ENCODE assay signal across 23 mouse cellular contexts in the genomic region with DNA sequence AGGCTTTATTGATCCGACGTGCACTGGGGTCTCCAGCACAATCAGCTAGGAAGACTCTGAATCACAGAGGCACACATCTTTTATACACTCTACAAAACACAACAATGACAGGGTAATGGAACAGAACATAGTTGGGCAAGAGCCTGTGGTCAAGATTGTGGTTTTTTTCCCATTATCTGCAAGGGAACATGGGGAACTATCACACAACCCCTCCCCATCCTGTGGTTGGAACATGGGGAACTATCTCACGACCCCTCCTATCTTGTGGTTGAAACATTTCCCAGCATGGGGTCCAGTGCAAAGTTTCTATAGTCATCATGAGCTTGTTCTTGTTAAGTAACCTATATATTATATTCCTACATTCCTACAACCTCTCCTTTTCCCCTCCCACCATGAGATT.
A peak's percentile ranks its signal among the peaks of the same experiment; 100 is the strongest.
DNase-seq lines count a peak whose midpoint lies in the region; ATAC-seq and TF ChIP-seq lines count a peak whose summit lies in the region.
"Had no signal": no experiment of that assay in that cellular context is flagged by ENCODE, and none has a peak within 500 bp of the region (broad histone marks: within the 10 kb centered on the region; RNA-seq: fewer than 3 reads in every experiment).

No protein-coding gene starts in this region.

- H3K27ac ChIP-seq in forebrain, embryonic 14.5 days (ENCODE audit: low read depth, low read length) = no peak overlapping the region
- H3K27ac ChIP-seq: forebrain, embryonic 12.5 days; hindbrain, embryonic 12.5 days; hindbrain, embryonic 15.5 days had no signal

- WGBS in forebrain, embryonic 14.5 days = 79% methylated on average over 3 of the region's 3 CpGs

- no peaks in the 10 kb centered on the region for H3K9me3 ChIP-seq in forebrain, embryonic 14.5 days (replicated peaks; ENCODE audit: control insufficient read depth, low read length)
- H3K9me3 ChIP-seq: forebrain, embryonic 12.5 days; hindbrain, embryonic 12.5 days; hindbrain, embryonic 15.5 days had no signal

- no peaks in the 10 kb centered on the region for H3K36me3 ChIP-seq in C2C12 (ENCODE audit: control insufficient read depth, insufficient read depth)
- no peaks in the 10 kb centered on the region for H3K36me3 ChIP-seq in forebrain, embryonic 14.5 days (ENCODE audit: control insufficient read depth, insufficient read depth, low read length)
- H3K36me3 ChIP-seq: forebrain, embryonic 12.5 days; hindbrain, embryonic 12.5 days; hindbrain, embryonic 15.5 days had no signal

- no peaks in the 10 kb centered on the region for H3K4me1 ChIP-seq in forebrain, embryonic 14.5 days (ENCODE audit: control insufficient read depth, insufficient read depth, low read length)
- H3K4me1 ChIP-seq: forebrain, embryonic 12.5 days; hindbrain, embryonic 12.5 days; hindbrain, embryonic 15.5 days had no signal

- H3K79me3 ChIP-seq in C2C12 (ENCODE audit: low read depth) = no peaks in the 10 kb centered on the region

- no peak overlapping the region for H3K4me3 ChIP-seq in C2C12 (ENCODE audit: insufficient read depth, poor library complexity, severe bottlenecking)
- no peak overlapping the region for H3K4me3 ChIP-seq in forebrain, embryonic 14.5 days (ENCODE audit: low read depth, low read length)
- H3K4me3 ChIP-seq: forebrain, embryonic 12.5 days; hindbrain, embryonic 12.5 days; hindbrain, embryonic 15.5 days had no signal

- TF ChIP-seq CTCF in C2C12 (IDR thresholded peaks at IDR 0.05; ENCODE audit: control insufficient read depth, insufficient read depth, insufficient read length) = no peak

- no peak overlapping the region for H3K9ac ChIP-seq in forebrain, embryonic 14.5 days (ENCODE audit: low read length)
- H3K9ac ChIP-seq: forebrain, embryonic 12.5 days; hindbrain, embryonic 12.5 days; hindbrain, embryonic 15.5 days had no signal

- no peak overlapping the region for H3ac ChIP-seq in C2C12 (ENCODE audit: control insufficient read depth, insufficient read length, low read depth)

- H3K4me2 ChIP-seq in forebrain, embryonic 14.5 days (ENCODE audit: low read length) = no peak overlapping the region
- H3K4me2 ChIP-seq: forebrain, embryonic 12.5 days; heart, embryonic 11.5 days; hindbrain, embryonic 12.5 days; hindbrain, embryonic 15.5 days had no signal

- H3K79me2 ChIP-seq in C2C12 (ENCODE audit: control insufficient read depth, insufficient read depth) = no peaks in the 10 kb centered on the region

- no peaks in the 10 kb centered on the region for H3K27me3 ChIP-seq in C2C12 (ENCODE audit: control insufficient read depth, insufficient read depth, insufficient read length)
- H3K27me3 ChIP-seq in forebrain, embryonic 14.5 days (replicated peaks; ENCODE audit: control insufficient read depth, insufficient read depth, low read length) = no peaks in the 10 kb centered on the region
- H3K27me3 ChIP-seq: forebrain, embryonic 12.5 days; hindbrain, embryonic 12.5 days; hindbrain, embryonic 15.5 days had no signal

- peak; percentile 74 for ATAC-seq in common myeloid progenitor, adult 5-6 weeks (replicated peaks; ENCODE audit: low read depth, poor library complexity, severe bottlenecking)
- peak; percentile 90 for ATAC-seq in megakaryocyte progenitor cell, adult 5-6 weeks (replicated peaks; ENCODE audit: poor library complexity)
- no peak for ATAC-seq in forebrain, embryonic 14.5 days
- ATAC-seq: forebrain, embryonic 16.5 days; intestine, postnatal 0 days had no signal

- peak; percentile 24 for DNase-seq in Muller cell, postnatal 12 days (ENCODE audit: inconsistent ontology term)
- no peak for DNase-seq in forebrain, embryonic 14.5 days (ENCODE audit: low spot score)
- no peak for DNase-seq in left cerebral cortex, adult 11 months (ENCODE audit: low spot score)
- no peak for DNase-seq in layer of hippocampus, adult 11-12 months (ENCODE audit: low spot score)
- DNase-seq: adrenal gland, postnatal 10 days; adrenal gland, postnatal 36 days; cerebellum, adult 11 months; cerebellum, adult 2 months; cerebellum, adult 9-11 months; cerebellum, postnatal 25 days; embryo, embryonic 11 days; gastrocnemius, postnatal 10 days; gastrocnemius, postnatal 36 days; heart, adult 11 months had no signal

TF ChIP-seq in C2C12, 6 proteins besides CTCF, POLR2A, EP300 and RAD21:
- TF ChIP-seq CEBPB (IDR thresholded peaks at IDR 0.05; ENCODE audit: low read depth) = peak; percentile 3
- no peak for TF ChIP-seq MAX (IDR thresholded peaks at IDR 0.05)
